Mouse (Mus musculus) urinary bladder, adult 18-20 months (tissue): Measurements from ENCODE around the gene Lcn8.
A peak's percentile ranks its signal among the peaks of the same experiment; 100 is the strongest.

Experiments
- DNase-seq, 2 experiments: peaks; one replicate each; pipeline ENCODE4 v3.0.0; 2022; ENCODE audit warnings: low spot score in 2 of 2, mixed read lengths in 2 of 2

The Lcn8 gene

GRCm38 (mm10) chr2:25652902-25653301 lies at the start of gene Lcn8:
TSS of gene Lcn8 (plus strand) at chr2:25653120.
- DNase-seq: no peak

- peak; percentile 80 to 88 for DNase-seq
These were observed 44.9 kb upstream of the Lcn8 start, which contains the start of gene Rabl6 for GRCm38 (mm10) chr2:25607761-25608622. TSS of gene Rabl6 (minus strand) at chr2:25608521.

DNA sequence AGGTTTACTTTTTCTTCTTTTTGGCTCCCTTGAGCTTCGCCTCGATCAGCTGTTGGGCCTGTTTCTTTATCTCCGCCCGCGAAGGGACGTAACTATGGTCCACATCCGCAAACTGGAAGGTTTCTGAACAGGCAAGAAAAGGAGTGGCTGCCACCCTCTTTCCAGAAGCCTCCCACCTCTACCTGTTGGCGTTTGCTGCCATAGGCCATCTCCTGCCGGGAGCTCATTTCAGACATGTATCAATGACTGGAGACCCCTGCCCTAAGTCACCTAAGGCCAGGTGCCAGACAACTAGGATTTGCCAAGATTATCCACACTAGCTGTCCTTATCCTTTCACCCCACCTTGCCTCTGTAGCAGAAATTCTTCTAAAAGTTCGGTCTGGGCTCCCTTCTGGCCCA lies 44.2 kb upstream of the Lcn8 start:
- DNase-seq: no peak

DNA sequence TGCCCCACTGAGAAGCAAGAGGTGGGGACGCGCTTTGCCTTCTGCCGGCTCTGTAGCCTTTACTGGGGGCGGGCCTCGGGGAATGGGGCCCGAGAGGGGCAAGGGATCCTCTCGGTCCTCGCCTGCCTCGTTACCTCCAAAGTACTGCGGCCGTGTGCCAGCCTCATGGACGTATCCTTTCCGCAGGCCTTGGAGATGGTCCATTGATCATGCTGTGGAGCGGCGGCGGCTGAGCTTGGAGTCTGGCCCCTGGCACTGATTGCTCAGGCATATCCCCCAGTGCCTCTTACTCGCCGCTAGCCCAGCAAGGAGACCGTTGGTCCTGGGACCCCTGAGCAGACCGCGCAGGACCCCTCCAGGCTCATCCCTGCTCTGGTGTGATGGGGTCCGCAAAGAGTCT lies 36.5 kb upstream of the Lcn8 start:
- DNase-seq: no peak

DNA sequence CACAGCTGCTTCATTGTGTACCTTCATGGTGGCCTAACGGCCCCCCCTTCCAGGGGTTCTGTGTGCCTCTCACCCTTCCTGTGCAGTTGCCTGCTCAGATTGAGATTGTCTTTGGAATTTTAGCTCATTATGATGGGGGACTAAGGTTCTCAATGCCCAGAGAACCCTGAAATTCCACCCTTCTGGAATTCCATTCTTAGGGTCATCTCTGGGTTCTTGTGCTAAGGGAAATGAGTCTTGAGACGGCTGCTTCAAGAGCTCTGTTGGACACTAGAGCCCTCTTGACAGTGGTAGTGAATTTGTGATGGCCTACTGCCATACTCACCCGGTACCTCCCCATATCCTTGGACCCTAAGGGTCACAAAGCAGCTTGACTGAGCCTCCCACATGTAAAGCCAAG lies 35.3 kb upstream of the Lcn8 start, which contains the start of gene Ccdc183:
Gene Ccdc183, minus strand, starts transcription at position 101 of the 400 bp plus-strand sequence.
- DNase-seq: no peak

DNA sequence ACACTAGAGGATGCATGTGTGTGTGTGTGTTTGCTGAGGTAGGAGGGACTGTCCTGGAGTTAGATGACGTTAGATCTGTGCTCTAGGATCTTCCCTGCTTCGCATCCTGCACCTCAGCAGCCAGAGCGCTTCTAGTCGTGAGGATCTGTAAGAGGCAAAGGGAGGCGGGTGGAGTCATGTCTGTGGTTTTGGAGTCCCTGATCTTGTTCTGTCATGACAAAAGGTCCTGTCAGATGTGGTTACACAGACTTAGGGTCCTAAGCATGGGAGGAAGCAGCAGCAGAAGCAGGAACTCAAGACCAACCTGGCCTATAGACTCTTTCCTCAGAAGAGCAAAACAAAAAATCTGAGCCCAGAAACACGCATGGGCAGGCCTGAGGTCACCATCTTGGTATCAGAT lies 32.5 kb upstream of the Lcn8 start:
- no peak for DNase-seq

DNA sequence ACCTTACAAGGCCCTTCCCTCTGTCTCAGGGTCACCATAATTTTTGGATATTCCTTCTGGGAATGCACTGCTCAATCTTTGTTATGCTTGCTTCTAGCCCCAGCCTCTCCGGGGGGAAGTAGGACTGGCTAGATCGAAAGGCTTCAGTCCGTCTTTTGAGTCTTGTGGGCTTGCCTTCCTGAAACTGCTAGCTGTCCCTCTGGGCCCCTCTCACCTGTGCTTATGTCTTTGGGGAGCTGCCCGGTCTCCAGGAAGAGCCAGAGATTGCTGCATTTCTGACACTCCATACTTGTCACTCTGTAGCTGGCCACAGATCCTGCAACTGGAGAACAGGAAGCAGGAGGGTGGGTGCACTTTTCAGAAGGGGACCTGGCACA lies 32.1 kb upstream of the Lcn8 start:
- DNase-seq: no peak

DNA sequence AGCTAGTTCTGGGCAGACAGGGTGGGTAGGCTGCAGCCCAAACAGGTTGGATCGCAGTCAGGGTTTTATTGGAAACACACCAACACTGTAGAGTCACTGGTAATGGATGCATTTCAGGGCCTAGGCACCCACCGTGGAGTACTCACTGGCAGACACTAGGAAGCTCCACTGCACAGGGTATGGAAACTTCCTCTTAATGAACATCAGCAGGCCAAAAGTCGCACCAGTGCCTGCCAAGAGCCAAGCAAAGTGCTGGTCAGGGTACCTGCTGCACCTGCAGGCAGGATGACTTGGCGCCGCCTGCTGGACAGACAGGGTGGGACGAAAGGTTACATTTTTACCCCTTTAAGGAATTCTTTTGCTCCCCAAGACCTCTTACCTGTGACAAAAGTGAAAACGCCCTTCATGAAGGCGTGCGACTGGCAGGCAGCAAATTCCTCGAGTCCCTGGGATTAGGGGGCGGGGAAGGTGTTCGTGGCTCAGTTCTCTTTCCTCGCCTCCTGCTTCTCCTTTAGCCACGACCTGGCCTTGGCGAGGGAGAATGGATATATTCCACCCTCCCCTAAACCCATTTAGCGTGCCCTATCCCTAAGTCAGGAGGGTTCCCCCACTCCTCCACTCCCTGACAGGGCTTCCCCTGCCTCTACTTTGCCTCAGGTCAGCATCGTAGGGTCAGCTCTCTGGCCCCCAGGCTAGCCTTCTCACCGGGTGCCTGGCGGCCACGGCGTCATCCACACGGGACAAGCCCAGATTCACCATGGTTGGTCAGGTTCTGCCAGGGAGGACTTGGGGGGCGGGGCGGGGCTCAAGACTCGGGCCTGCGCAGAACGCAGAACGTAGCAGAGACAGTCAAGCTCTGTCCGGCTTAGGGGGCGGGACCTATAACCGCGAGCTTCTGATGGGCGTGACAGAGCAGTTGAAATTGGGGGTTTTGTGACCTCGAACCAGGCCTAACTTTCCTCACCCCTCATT lies 31.4 kb upstream of the Lcn8 start, which contains the start of gene Tmem141:
Gene Tmem141, minus strand, starts transcription at position 777 of the 972 bp plus-strand sequence.
- DNase-seq: peak; percentile 83 to 87

- no peak for DNase-seq
These were observed 26.9 kb upstream of the Lcn8 start for GRCm38 (mm10) chr2:25625986-25626385.

DNA sequence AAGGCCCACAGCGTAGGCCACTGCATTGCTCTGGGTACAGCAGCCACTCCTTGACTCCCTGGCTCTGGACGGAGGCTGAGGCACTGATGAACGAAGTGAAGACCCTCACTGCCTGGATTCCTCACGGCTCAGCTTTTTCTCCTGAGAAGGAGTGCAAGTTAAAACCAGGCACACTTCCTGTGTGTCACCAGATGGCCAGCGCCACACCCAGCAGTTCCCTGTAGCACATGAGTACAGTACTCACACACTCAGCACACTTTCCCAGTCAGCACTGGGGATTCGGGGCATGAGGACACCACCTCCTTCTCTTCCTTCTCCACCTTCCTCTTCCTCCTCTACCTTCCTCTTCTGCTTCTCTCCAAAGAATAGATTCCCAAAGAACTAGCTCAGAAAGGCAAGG lies 25.1 kb upstream of the Lcn8 start, which contains the start of gene Fcna:
Gene Fcna, minus strand, starts transcription at position 220 of the 400 bp plus-strand sequence.
- no peak for DNase-seq

DNA sequence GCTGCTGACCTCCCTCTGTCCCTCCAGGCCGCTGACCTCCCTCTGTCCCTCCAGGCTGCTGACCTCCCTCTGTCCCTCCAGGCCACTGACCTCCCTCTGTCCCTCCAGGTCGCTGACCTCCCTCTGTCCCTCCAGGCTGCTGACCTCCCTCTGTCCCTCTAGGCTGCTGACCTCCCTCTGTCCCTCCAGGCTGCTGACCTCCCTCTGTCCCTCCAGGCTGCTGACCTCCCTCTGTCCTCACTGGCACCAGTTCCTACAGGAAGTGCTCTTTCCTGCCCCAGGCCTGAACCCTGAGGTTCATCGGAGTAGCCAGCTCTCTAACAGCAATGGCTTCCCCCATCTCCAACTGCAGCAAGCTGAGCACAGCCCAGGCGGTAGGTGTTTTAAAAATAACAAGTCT lies 24.2 kb upstream of the Lcn8 start:
- DNase-seq: no peak

DNA sequence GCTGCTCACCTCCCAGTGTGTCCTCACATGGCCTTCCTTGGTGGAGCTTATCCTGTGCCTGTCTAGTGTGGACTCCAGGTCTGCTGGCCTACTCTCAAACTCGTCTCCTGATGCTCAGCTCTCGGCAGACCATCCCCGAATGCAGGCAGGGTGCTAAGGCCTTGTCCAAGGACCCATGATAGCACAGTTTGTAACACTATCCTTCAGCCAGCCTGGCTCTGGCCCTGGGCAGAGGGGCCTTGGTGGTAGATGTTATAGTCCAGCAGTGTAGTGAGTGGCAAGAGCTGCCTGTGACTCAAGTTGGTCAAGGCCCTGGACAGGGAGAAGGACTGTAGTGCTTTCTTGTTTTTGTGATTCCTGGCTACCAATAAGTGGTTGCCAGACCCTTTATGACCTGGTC lies 19.3 kb upstream of the Lcn8 start:
- no peak for DNase-seq

GRCm38 (mm10) chr2:25634046-25634445 lies 18.9 kb upstream of the Lcn8 start:
- DNase-seq: no peak

GRCm38 (mm10) chr2:25639890-25640289 lies 13.0 kb upstream of the Lcn8 start:
- no peak for DNase-seq

DNA sequence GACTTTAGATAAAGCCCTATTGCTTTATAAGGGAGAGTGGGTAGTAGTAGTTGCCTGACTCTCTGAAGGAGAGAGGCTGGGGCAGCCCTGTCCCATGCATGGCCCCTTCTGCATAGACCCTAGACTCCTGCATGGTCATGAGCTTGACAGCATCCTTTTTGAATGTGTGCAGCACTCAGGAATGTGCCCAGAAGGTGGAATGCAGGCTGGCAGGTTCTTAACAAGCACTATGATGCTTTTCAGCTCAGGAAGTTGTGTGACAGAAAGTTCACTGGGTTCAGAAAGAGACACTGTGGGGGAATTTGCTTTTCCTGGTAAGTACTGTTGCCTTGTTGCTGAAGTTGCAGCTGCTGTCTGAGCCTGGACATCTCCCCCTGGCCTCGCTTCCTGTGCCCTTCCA lies 1.6 kb downstream of the Lcn8 start:
- DNase-seq: no peak

DNA sequence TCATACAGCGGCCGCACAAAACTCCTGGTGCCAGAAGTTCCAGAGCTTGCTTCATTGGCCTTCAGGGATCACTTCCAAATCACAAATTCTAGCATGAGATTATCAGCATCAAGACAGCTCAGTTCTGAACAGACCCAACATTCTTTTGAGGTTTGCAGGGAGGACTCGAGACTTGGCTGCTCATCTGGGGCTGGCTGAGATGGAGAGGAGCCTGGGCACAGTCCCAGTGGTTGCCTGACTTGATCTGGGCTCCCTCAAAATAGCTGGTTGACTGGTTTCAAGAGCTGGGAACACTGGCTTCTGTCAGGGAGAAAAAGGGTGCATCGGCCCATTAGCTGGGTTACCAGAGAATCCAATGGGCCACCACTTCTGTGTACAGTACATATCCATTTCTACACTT lies 3.8 kb downstream of the Lcn8 start:
- no peak for DNase-seq

- DNase-seq: no peak
These were observed 4.3 kb downstream of the Lcn8 start for GRCm38 (mm10) chr2:25657246-25657645.

GRCm38 (mm10) chr2:25657652-25658051 lies 4.7 kb downstream of the Lcn8 start, which contains the start of gene Lcn5:
TSS of gene Lcn5 (plus strand) at chr2:25657952.
- DNase-seq: no peak

DNA sequence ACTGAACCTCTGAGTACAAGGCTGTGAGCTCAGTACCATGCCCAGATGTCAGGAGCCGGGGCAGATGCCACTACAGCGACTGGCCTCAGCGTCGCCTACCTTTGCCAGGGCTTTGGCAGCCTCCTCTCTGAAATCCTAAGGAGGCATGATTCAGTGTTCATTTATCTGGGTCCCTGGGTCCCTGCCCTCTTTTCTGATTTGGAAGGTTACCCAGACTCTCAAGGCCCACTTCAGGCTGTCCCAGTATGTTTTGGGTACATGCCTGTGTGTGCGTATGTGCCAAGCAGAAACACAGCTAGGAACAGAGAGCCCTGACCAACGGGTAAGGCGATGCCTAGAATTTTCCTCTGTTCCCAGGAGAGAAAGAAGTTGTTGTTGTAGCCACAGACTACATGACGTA lies 7.4 kb downstream of the Lcn8 start:
- no peak for DNase-seq

- no peak for DNase-seq
These were observed 8.5 kb downstream of the Lcn8 start for GRCm38 (mm10) chr2:25661245-25661970.

- DNase-seq: peak; percentile 39 to 65
These were observed 10.6 kb downstream of the Lcn8 start for GRCm38 (mm10) chr2:25663511-25663910.
